Mouse (Mus musculus): ENCODE results near the gene Nrap. TPM values are rescaled to one million over a fixed set of nuclear protein-coding genes. Genes with fewer than 3 reads are reported as not detected.

Gene Nrap
- total and polyA plus RNA-seq, 2 experiments from 2014 or later, result 60.1 to 163 TPM

GRCm38 (mm10) chr19:56387726-56388302 lies 2.0 kb downstream of the Nrap start:
- Histone ChIP-seq H3K4me1 (ENCODE audit: control insufficient read depth, insufficient read depth) (peaks cover 28% of the 10 kb centered on the region), H3K4me3 (ENCODE audit: low read depth, low read length) (peak overlapping the region; percentile 56), H3K9ac (replicated peaks; ENCODE audit: low read depth, low read length) (peak overlapping the region; percentile 80), H3K27me3 (ENCODE audit: control insufficient read depth, insufficient read depth, low read length) (no peaks in the 10 kb centered on the region), H3K27ac (ENCODE audit: low read depth) (peak overlapping the region; percentile 98), H3K36me3 (replicated peaks; ENCODE audit: control insufficient read depth, insufficient read depth, low read length) (peaks cover 25% of the 10 kb centered on the region), H3K4me2 (ENCODE audit: low read depth, low read length) (peak overlapping the region; percentile 63), H3K9me3 (replicated peaks; ENCODE audit: control insufficient read depth, low read length) (no peaks in the 10 kb centered on the region)
- no peak for TF ChIP-seq EP300 (IDR thresholded peaks at IDR 0.05; ENCODE audit: low read depth)
- no peak for TF ChIP-seq CTCF (IDR thresholded peaks at IDR 0.05; ENCODE audit: low read depth)
- 36% methylated on average over 4 of the region's 4 CpGs for WGBS
- ATAC-seq (ENCODE audit: insufficient read depth, low read depth), result no peak; the same call in 1 of the 2 replicates
- DNase-seq (ENCODE audit: low spot score), result peak; percentile 41

- ATAC-seq (ENCODE audit: insufficient read depth, low read depth) (no peak), DNase-seq (ENCODE audit: low spot score) (no peak)
- Histone ChIP-seq H3K36me3 (replicated peaks; ENCODE audit: control insufficient read depth, insufficient read depth, low read length) (peaks cover 41% of the 10 kb centered on the region), H3K4me2 (ENCODE audit: low read depth, low read length) (no peak overlapping the region), H3K9ac (replicated peaks; ENCODE audit: low read depth, low read length) (no peak overlapping the region), H3K27ac (ENCODE audit: low read depth) (no peak overlapping the region), H3K27me3 (ENCODE audit: control insufficient read depth, insufficient read depth, low read length) (no peaks in the 10 kb centered on the region), H3K4me1 (ENCODE audit: control insufficient read depth, insufficient read depth) (peaks cover 12% of the 10 kb centered on the region), H3K9me3 (replicated peaks; ENCODE audit: control insufficient read depth, low read length) (no peaks in the 10 kb centered on the region), H3K4me3 (ENCODE audit: low read depth, low read length) (no peak overlapping the region)
- TF ChIP-seq CTCF (IDR thresholded peaks at IDR 0.05; ENCODE audit: low read depth), result no peak
- no peak for TF ChIP-seq EP300 (IDR thresholded peaks at IDR 0.05; ENCODE audit: low read depth)
- 83% methylated on average over 10 of the region's 10 CpGs for WGBS
Observed at GRCm38 (mm10) chr19:56386095-56386494, 3.7 kb downstream of the Nrap start.

- H3K9me3 ChIP-seq (replicated peaks; ENCODE audit: control insufficient read depth, low read length), result no peaks in the 10 kb centered on the region
- no peak overlapping the region for H3K4me3 ChIP-seq (ENCODE audit: low read depth, low read length)
- peaks cover 46% of the 10 kb centered on the region for H3K36me3 ChIP-seq (replicated peaks; ENCODE audit: control insufficient read depth, insufficient read depth, low read length)
- TF ChIP-seq CTCF (IDR thresholded peaks at IDR 0.05; ENCODE audit: low read depth), result no peak
- TF ChIP-seq EP300 (IDR thresholded peaks at IDR 0.05; ENCODE audit: low read depth), result no peak
- WGBS, result 86% methylated on average over 5 of the region's 5 CpGs
- H3K4me1 ChIP-seq (ENCODE audit: control insufficient read depth, insufficient read depth), result peaks cover 8% of the 10 kb centered on the region
- no peak overlapping the region for H3K4me2 ChIP-seq (ENCODE audit: low read depth, low read length)
- H3K27me3 ChIP-seq (ENCODE audit: control insufficient read depth, insufficient read depth, low read length), result no peaks in the 10 kb centered on the region
- no peak overlapping the region for H3K27ac ChIP-seq (ENCODE audit: low read depth)
- no peak overlapping the region for H3K9ac ChIP-seq (replicated peaks; ENCODE audit: low read depth, low read length)
- DNase-seq (ENCODE audit: low spot score), result no peak
- no peak for ATAC-seq (ENCODE audit: insufficient read depth, low read depth)
Observed at GRCm38 (mm10) chr19:56385546-56385945, 4.3 kb downstream of the Nrap start.

- TF ChIP-seq CTCF (IDR thresholded peaks at IDR 0.05; ENCODE audit: low read depth), result no peak
- no peak for TF ChIP-seq EP300 (IDR thresholded peaks at IDR 0.05; ENCODE audit: low read depth)
- ATAC-seq (ENCODE audit: insufficient read depth, low read depth), result no peak
- no peak for DNase-seq (ENCODE audit: low spot score)
- Histone ChIP-seq H3K27ac (ENCODE audit: low read depth) (no peak overlapping the region), H3K9me3 (replicated peaks; ENCODE audit: control insufficient read depth, low read length) (no peaks in the 10 kb centered on the region), H3K9ac (replicated peaks; ENCODE audit: low read depth, low read length) (no peak overlapping the region), H3K4me1 (ENCODE audit: control insufficient read depth, insufficient read depth) (peaks cover 4% of the 10 kb centered on the region; the same call in 1 of the 2 replicates), H3K4me2 (ENCODE audit: low read depth, low read length) (no peak overlapping the region), H3K4me3 (ENCODE audit: low read depth, low read length) (no peak overlapping the region), H3K36me3 (replicated peaks; ENCODE audit: control insufficient read depth, insufficient read depth, low read length) (peaks cover 64% of the 10 kb centered on the region), H3K27me3 (ENCODE audit: control insufficient read depth, insufficient read depth, low read length) (no peaks in the 10 kb centered on the region)
- 66% methylated on average over 10 of the region's 10 CpGs for WGBS
Observed at GRCm38 (mm10) chr19:56381407-56381806, 8.4 kb downstream of the Nrap start.

GRCm38 (mm10) chr19:56380341-56380740 lies 9.5 kb downstream of the Nrap start:
- no peaks in the 10 kb centered on the region for H3K9me3 ChIP-seq (replicated peaks; ENCODE audit: control insufficient read depth, low read length)
- TF ChIP-seq EP300 (IDR thresholded peaks at IDR 0.05; ENCODE audit: low read depth), result no peak
- no peak for TF ChIP-seq CTCF (IDR thresholded peaks at IDR 0.05; ENCODE audit: low read depth)
- DNase-seq (ENCODE audit: low spot score) (no peak), ATAC-seq (ENCODE audit: insufficient read depth, low read depth) (no peak)
- WGBS, result 77% methylated on average over 7 of the region's 7 CpGs
- H3K4me3 ChIP-seq (ENCODE audit: low read depth, low read length), result no peak overlapping the region
- peaks cover 4% of the 10 kb centered on the region; the same call in 1 of the 2 replicates for H3K4me1 ChIP-seq (ENCODE audit: control insufficient read depth, insufficient read depth)
- no peak overlapping the region for H3K4me2 ChIP-seq (ENCODE audit: low read depth, low read length)
- no peak overlapping the region for H3K9ac ChIP-seq (replicated peaks; ENCODE audit: low read depth, low read length)
- peaks cover 63% of the 10 kb centered on the region for H3K36me3 ChIP-seq (replicated peaks; ENCODE audit: control insufficient read depth, insufficient read depth, low read length)
- H3K27me3 ChIP-seq (ENCODE audit: control insufficient read depth, insufficient read depth, low read length), result no peaks in the 10 kb centered on the region
- H3K27ac ChIP-seq (ENCODE audit: low read depth), result no peak overlapping the region
